Mouse (Mus musculus) myocyte (in vitro differentiated cells): Measurements from ENCODE around the gene Camk1d. TPM values are rescaled to one million over a fixed set of nuclear protein-coding genes. Genes with fewer than 3 reads are reported as not detected.

ENCODE experiments used
- H3K27me3 ChIP-seq: one replicate; pipeline ENCODE4 v1.6.1; 2011; ENCODE audit not compliant: control insufficient read depth, insufficient read depth, insufficient read length
- H3K36me3 ChIP-seq: one replicate; pipeline ENCODE4 v1.6.1; 2011; ENCODE audit not compliant: control insufficient read depth, insufficient read depth
- H3K4me2 ChIP-seq: one replicate; pipeline ENCODE4 v1.6.1; 2011; ENCODE audit warnings: low read depth, control low read depth
- H3K4me3 ChIP-seq: one replicate; pipeline ENCODE4 v1.5.1; 2011; ENCODE audit warnings: mild to moderate bottlenecking, control low read depth, moderate library complexity
- H3K79me2 ChIP-seq: one replicate; pipeline ENCODE4 v1.6.1; 2011; ENCODE audit not compliant: control insufficient read depth, insufficient read depth
- H3ac ChIP-seq: one replicate; pipeline ENCODE4 v1.6.1; 2011; ENCODE audit not compliant: control insufficient read depth, insufficient read length
- CEBPB ChIP-seq: IDR thresholded peaks from 2 replicates; pipeline ENCODE4 v1.6.1; 2011; ENCODE audit warnings: mild to moderate bottlenecking, moderate library complexity; ENCODE audit not compliant: poor library complexity, insufficient read depth, severe bottlenecking
- E2F4 ChIP-seq: IDR thresholded peaks from one replicate; pipeline ENCODE4 v1.6.1; 2011; ENCODE audit warnings: mild to moderate bottlenecking, control low read depth, moderate library complexity; ENCODE audit not compliant: insufficient read depth
- MAX ChIP-seq: IDR thresholded peaks from one replicate; pipeline ENCODE4 v1.6.1; 2011; ENCODE audit warnings: low read depth, mild to moderate bottlenecking, control low read depth
- MYOD1 ChIP-seq, 3 experiments: IDR thresholded peaks; one replicate each; pipeline ENCODE4 v1.6.1; 2011; ENCODE audit warnings: control low read depth in 2 of 3, low read depth in 2 of 3, mild to moderate bottlenecking in 2 of 3, moderate library complexity in 1 of 3; ENCODE audit not compliant: insufficient read length in 2 of 3, control insufficient read depth in 1 of 3
- MYOG ChIP-seq, 3 experiments: IDR thresholded peaks; one replicate each; pipeline ENCODE4 v1.6.1; 2011; ENCODE audit warnings: control low read depth in 2 of 3, low read depth in 2 of 3, mild to moderate bottlenecking in 2 of 3; ENCODE audit not compliant: insufficient read length in 2 of 3, control insufficient read depth in 1 of 3, insufficient read depth in 1 of 3
- POLR2A ChIP-seq: IDR thresholded peaks from one replicate; pipeline ENCODE4 v1.6.1; 2011; ENCODE audit warnings: low read depth, mild to moderate bottlenecking, control low read depth, moderate library complexity; ENCODE audit not compliant: insufficient read length
- POLR2AphosphoS2 ChIP-seq: IDR thresholded peaks from one replicate; pipeline ENCODE4 v1.6.1; 2011; ENCODE audit warnings: low read depth, control low read depth; ENCODE audit not compliant: insufficient read length
- REST ChIP-seq: IDR thresholded peaks from one replicate; pipeline ENCODE4 v1.6.1; 2011; ENCODE audit warnings: mild to moderate bottlenecking, control low read depth, moderate library complexity; ENCODE audit not compliant: insufficient read depth, insufficient read length
- SRF ChIP-seq: IDR thresholded peaks from one replicate; pipeline ENCODE4 v1.6.1; 2011; ENCODE audit warnings: low read depth; ENCODE audit not compliant: control insufficient read depth, insufficient read length
- TCF12 ChIP-seq: IDR thresholded peaks from one replicate; pipeline ENCODE4 v1.6.1; 2011; ENCODE audit warnings: mild to moderate bottlenecking, control low read depth; ENCODE audit not compliant: poor library complexity, insufficient read depth, severe bottlenecking
- TCF3 ChIP-seq: IDR thresholded peaks from one replicate; pipeline ENCODE4 v1.6.1; 2011; ENCODE audit warnings: low read depth, control low read depth; ENCODE audit not compliant: insufficient read length
- USF1 ChIP-seq: IDR thresholded peaks from one replicate; pipeline ENCODE4 v1.6.1; 2011; ENCODE audit warnings: low read depth, mild to moderate bottlenecking, control low read depth, moderate library complexity
- polyA plus RNA-seq: library from polyadenylated mRNA; unstranded; fragments of >200 nt; fragmentation: generic; extraction: Trizol; gene quantifications from one replicate; pipeline ENCODE4 v1.2.1, GENCODE M21; 2012; ENCODE audit warnings: missing spikeins

Camk1d gene
- polyA plus RNA-seq, 1 experiment, result 1.1 TPM

- TF ChIP-seq USF1 (no peak), E2F4 (no peak), POLR2AphosphoS2 (no peak), CEBPB (no peak), TCF3 (no peak), SRF (no peak), MYOD1 (IDR thresholded peaks at IDR 0.05; ENCODE audit: control insufficient read depth in 1 of 3, insufficient read length in 2 of 3, low read depth in 2 of 3) (no peak), MYOG (IDR thresholded peaks at IDR 0.05; ENCODE audit: control insufficient read depth in 1 of 3, insufficient read depth in 1 of 3, insufficient read length in 2 of 3, low read depth in 2 of 3) (no peak), TCF12 (no peak), REST (no peak), MAX (no peak), POLR2A (no peak)
- Histone ChIP-seq H3K4me3 (no peak overlapping the region), H3K79me2 (no peaks in the 10 kb centered on the region), H3K36me3 (no peaks in the 10 kb centered on the region), H3K27me3 (no peaks in the 10 kb centered on the region), H3ac (no peak overlapping the region), H3K4me2 (no peak overlapping the region)
These were observed 121.7 kb downstream of the Camk1d start for GRCm38 (mm10) chr2:5592461-5593136.

DNA sequence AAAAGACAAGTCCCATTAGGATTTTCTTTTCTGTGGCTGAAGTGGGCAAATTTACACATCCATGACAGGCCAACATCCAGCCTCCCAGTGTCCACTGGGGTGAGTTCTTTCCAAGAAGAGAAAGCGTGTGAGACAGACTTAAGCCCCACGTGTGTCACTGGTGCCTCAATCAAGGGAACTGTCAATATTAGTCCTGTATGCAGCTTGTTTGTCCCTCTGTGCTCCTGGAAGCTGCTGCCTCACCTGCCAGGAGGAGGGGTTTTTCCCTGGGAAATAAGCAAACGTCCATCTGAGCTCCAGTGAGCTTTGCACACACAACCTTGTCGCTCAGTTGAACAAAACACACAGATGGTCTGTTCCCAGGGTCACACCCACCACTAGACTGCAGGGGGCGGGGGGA lies 124.2 kb downstream of the Camk1d start:
- Histone ChIP-seq H3ac (no peak overlapping the region), H3K36me3 (no peaks in the 10 kb centered on the region), H3K4me2 (no peak overlapping the region), H3K27me3 (no peaks in the 10 kb centered on the region), H3K4me3 (no peak overlapping the region), H3K79me2 (no peaks in the 10 kb centered on the region)
- TF ChIP-seq REST, result no peak
- no peak for TF ChIP-seq CEBPB
- no peak for TF ChIP-seq MAX
- no peak for TF ChIP-seq POLR2A
- TF ChIP-seq USF1, result no peak
- no peak for TF ChIP-seq POLR2AphosphoS2
- no peak for TF ChIP-seq TCF12
- TF ChIP-seq TCF3, result no peak
- no peak for TF ChIP-seq MYOG (IDR thresholded peaks at IDR 0.05; ENCODE audit: control insufficient read depth in 1 of 3, insufficient read depth in 1 of 3, insufficient read length in 2 of 3, low read depth in 2 of 3)
- TF ChIP-seq SRF, result no peak

DNA sequence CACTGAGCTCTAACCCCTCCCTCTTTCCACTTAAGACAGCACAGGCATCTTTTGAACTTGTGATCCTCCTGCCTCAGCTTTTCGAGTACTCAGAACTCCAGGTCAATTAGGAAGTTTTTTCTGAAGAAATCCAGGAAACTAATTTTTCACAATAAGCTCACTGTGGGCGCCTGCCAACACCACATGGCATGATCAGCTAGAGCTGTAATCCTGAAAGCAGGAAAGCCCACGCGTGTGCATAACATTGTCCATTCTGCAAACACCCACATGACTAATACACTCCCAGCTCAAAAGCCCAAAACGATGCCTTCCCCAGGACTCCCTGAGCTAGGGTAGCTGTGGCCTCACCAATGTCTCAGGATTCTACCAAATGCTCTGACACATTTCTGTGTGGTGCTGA lies 125.2 kb downstream of the Camk1d start:
- Histone ChIP-seq H3K4me3 (no peak overlapping the region), H3K36me3 (no peaks in the 10 kb centered on the region), H3ac (no peak overlapping the region), H3K79me2 (no peaks in the 10 kb centered on the region), H3K27me3 (no peaks in the 10 kb centered on the region), H3K4me2 (no peak overlapping the region)
- TF ChIP-seq MYOG (IDR thresholded peaks at IDR 0.05; ENCODE audit: control insufficient read depth in 1 of 3, insufficient read depth in 1 of 3, insufficient read length in 2 of 3, low read depth in 2 of 3), result no peak
- no peak for TF ChIP-seq E2F4
- TF ChIP-seq TCF3, result no peak
- TF ChIP-seq CEBPB, result no peak
- no peak for TF ChIP-seq SRF
- TF ChIP-seq REST, result no peak
- TF ChIP-seq POLR2AphosphoS2, result no peak
- TF ChIP-seq TCF12, result no peak
- no peak for TF ChIP-seq MYOD1 (IDR thresholded peaks at IDR 0.05; ENCODE audit: control insufficient read depth in 1 of 3, insufficient read length in 2 of 3, low read depth in 2 of 3)
- TF ChIP-seq USF1, result no peak
- TF ChIP-seq MAX, result no peak

- H3K79me2 ChIP-seq, result no peaks in the 10 kb centered on the region
- H3K27me3 ChIP-seq, result no peaks in the 10 kb centered on the region
- no peak overlapping the region for H3K4me3 ChIP-seq
- TF ChIP-seq CEBPB (no peak), POLR2AphosphoS2 (no peak), SRF (no peak), E2F4 (no peak), MYOD1 (IDR thresholded peaks at IDR 0.05; ENCODE audit: control insufficient read depth in 1 of 3, insufficient read length in 2 of 3, low read depth in 2 of 3) (no peak), REST (no peak), TCF12 (no peak), MYOG (IDR thresholded peaks at IDR 0.05; ENCODE audit: control insufficient read depth in 1 of 3, insufficient read depth in 1 of 3, insufficient read length in 2 of 3, low read depth in 2 of 3) (no peak), TCF3 (no peak), MAX (no peak), POLR2A (no peak), USF1 (no peak)
- no peaks in the 10 kb centered on the region for H3K36me3 ChIP-seq
- no peak overlapping the region for H3ac ChIP-seq
- no peak overlapping the region for H3K4me2 ChIP-seq
These were observed 125.9 kb downstream of the Camk1d start for GRCm38 (mm10) chr2:5588329-5588982.
